In genomic region chr10:84441434-84441785, GRCm38 (mm10) we compare ENCODE assay signal across 7 mouse cellular contexts. TPM values are rescaled to one million over a fixed set of nuclear protein-coding genes. Genes with fewer than 3 reads are reported as not detected.
DNase-seq lines count a peak whose midpoint lies in the region; ATAC-seq and TF ChIP-seq lines count a peak whose summit lies in the region.

No protein-coding gene starts in this region.

- H3K27me3 ChIP-seq in spleen, adult 2 months (ENCODE audit: control insufficient read depth, insufficient read depth, low read length) = 0 out of 2 replicates have a peak, but pooled peaks cover 2% of the 10 kb centered on the region
- no peaks in the 10 kb centered on the region for H3K27me3 ChIP-seq in forebrain, embryonic 12.5 days
- H3K27me3 ChIP-seq in limb, embryonic 13.5 days = no peaks in the 10 kb centered on the region

- H3K9me3 ChIP-seq in forebrain, embryonic 12.5 days = no peaks in the 10 kb centered on the region
- no peaks in the 10 kb centered on the region for H3K9me3 ChIP-seq in limb, embryonic 13.5 days

- no peak for TF ChIP-seq CTCF in spleen, adult 2 months (IDR thresholded peaks at IDR 0.05; ENCODE audit: extremely low read depth, insufficient read depth, insufficient read length, insufficient replicate concordance)

- peak overlapping the region; percentile 77 for H3K4me3 ChIP-seq in spleen, adult 2 months (ENCODE audit: extremely low read depth, insufficient read depth, insufficient read length)
- H3K4me3 ChIP-seq in forebrain, embryonic 12.5 days (replicated peaks) = peak overlapping the region; percentile 80
- peak overlapping the region; percentile 88 for H3K4me3 ChIP-seq in limb, embryonic 13.5 days

- no peak for TF ChIP-seq POLR2A in spleen, adult 2 months (IDR thresholded peaks at IDR 0.05; ENCODE audit: low read depth, low read length)

- H3K4me2 ChIP-seq in forebrain, embryonic 12.5 days = peak overlapping the region; percentile 84
- peak overlapping the region; percentile 94 for H3K4me2 ChIP-seq in limb, embryonic 13.5 days (replicated peaks)

- peak overlapping the region; percentile 71 for H3K27ac ChIP-seq in spleen, adult 2 months (ENCODE audit: insufficient read depth, low read length)
- peak overlapping the region; percentile 98 for H3K27ac ChIP-seq in forebrain, embryonic 12.5 days
- H3K27ac ChIP-seq in limb, embryonic 13.5 days = peak overlapping the region; percentile 97

- no peak for DNase-seq in spleen, adult 2 months (ENCODE audit: low read depth in 1 of 2, low spot score in 2 of 2)
- DNase-seq in spleen, postnatal 10 days (ENCODE audit: low spot score in 2 of 2) = no peak
- DNase-seq in yolk sac, embryonic 10.5 days (ENCODE audit: low spot score) = peak; percentile 49
- no peak for DNase-seq in frontal cortex, postnatal 14 days (ENCODE audit: low spot score in 2 of 2)

- peaks cover 11% of the 10 kb centered on the region for H3K4me1 ChIP-seq in spleen, adult 2 months (ENCODE audit: control insufficient read depth, insufficient read depth, insufficient read length)
- H3K4me1 ChIP-seq in forebrain, embryonic 12.5 days = peaks cover 53% of the 10 kb centered on the region
- H3K4me1 ChIP-seq in limb, embryonic 13.5 days = peaks cover 50% of the 10 kb centered on the region

- H3K9ac ChIP-seq in forebrain, embryonic 12.5 days = peak overlapping the region; percentile 99
- peak overlapping the region; percentile 100 for H3K9ac ChIP-seq in limb, embryonic 13.5 days

- H3K36me3 ChIP-seq in spleen, adult 2 months (ENCODE audit: control insufficient read depth, insufficient read depth, low read length) = no peaks in the 10 kb centered on the region
- H3K36me3 ChIP-seq in forebrain, embryonic 12.5 days (replicated peaks) = no peaks in the 10 kb centered on the region
- H3K36me3 ChIP-seq in limb, embryonic 13.5 days = no peaks in the 10 kb centered on the region

- WGBS in spleen, adult 2 months = 17% methylated on average over 7 of the region's 7 CpGs
- WGBS in forebrain, embryonic 12.5 days = 2% methylated on average over 7 of the region's 7 CpGs
- under 1% methylated on average over 7 of the region's 7 CpGs for WGBS in limb, embryonic 13.5 days

- no peak for ATAC-seq in forebrain, embryonic 12.5 days (ENCODE audit: low FRiP score)
- ATAC-seq in limb, embryonic 13.5 days (ENCODE audit: low FRiP score, low read depth) = no peak
- no peak for ATAC-seq in monocyte, adult 5-6 weeks (replicated peaks; ENCODE audit: insufficient number of reproducible peaks, low FRiP score, low TSS enrichment, poor library complexity, severe bottlenecking)

RNA-seq across cellular contexts. Expression of gene Nuak1, which starts 1.0 kb away (rescaled TPM):
- 7.0 and 8.3 TPM in 2 replicates for polyA plus RNA-seq in spleen, adult 2 months (2012; rRNA removed)
- polyA plus RNA-seq in forebrain, embryonic 12.5 days (2016; fragmentation: Nextera tagmentation; extraction: Ambion mirVana) = 4.4 and 5.3 TPM in 2 replicates
- 3.9 and 4.0 TPM in 2 replicates for polyA plus RNA-seq in limb, embryonic 13.5 days (2015; fragmentation: Nextera tagmentation; extraction: Ambion mirVana)
- total RNA-seq in monocyte, adult 5-6 weeks (2017) = 0.29 to 0.48 TPM in 2 of 3 replicates, not detected in the other
